Mouse (Mus musculus) heart, postnatal 25 days (tissue): ENCODE results near the gene Egf. TPM values are rescaled to one million over a fixed set of nuclear protein-coding genes. Genes with fewer than 3 reads are reported as not detected.
A peak's percentile ranks its signal among the peaks of the same experiment; 100 is the strongest.

ENCODE experiments used
- DNase-seq: peaks from one replicate; pipeline ENCODE4 v3.0.0; 2022; ENCODE audit warnings: low spot score
- intact Hi-C: fragments of 180-260 bp; cut with DNase I; formaldehyde crosslinking; loops from one replicate; pipeline ENCODE4 v1.15.1; 2025
- total RNA-seq, 2 experiments: library from RNA; stranded (reverse); gene quantifications; 2 replicates each; pipeline ENCODE4 v1.2.3; 2021

The Egf gene
- total RNA-seq, 2 experiments from 2014 or later: 1.4 to 1.7 TPM

- no peak for DNase-seq
- intact Hi-C loops: loop anchor here (5.0 to 10.0 kb wide), 2 partner anchors 108 to 1000 kb away; partner anchors contain the start of gene Gar1
Measured at GRCm38 (mm10) chr3:129724505-129724904, 30.6 kb downstream of the Egf start.

- intact Hi-C loops: loop anchor here (5.0 to 10.0 kb wide), 2 partner anchors 109 to 1001 kb away; partner anchors contain the start of gene Gar1
- DNase-seq: no peak
Measured at GRCm38 (mm10) chr3:129723311-129723710, 31.8 kb downstream of the Egf start.

- intact Hi-C loops: no loop called here
- no peak for DNase-seq
Measured at GRCm38 (mm10) chr3:129714542-129715145, 40.5 kb downstream of the Egf start.

DNA sequence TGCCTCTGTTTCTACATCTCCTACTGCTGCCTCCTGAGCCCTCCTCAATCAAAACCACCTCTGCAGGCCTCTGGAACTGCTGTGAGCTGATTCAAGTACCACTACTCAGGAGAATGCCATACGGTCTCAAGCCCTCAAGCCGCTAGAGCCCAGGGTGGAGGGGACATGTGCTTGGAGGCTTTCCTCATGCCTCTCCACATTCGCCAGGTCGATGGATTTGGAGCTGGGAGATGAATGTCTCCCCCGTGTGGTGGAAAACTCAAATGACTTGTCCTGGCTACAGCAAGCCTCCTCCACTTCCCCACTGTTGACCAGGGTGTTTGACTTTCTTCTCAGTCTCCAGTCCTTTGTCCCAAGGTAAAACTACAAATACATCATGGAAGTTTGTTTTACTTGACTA lies 47.0 kb downstream of the Egf start:
- intact Hi-C loops: no loop called here
- no peak for DNase-seq

DNA sequence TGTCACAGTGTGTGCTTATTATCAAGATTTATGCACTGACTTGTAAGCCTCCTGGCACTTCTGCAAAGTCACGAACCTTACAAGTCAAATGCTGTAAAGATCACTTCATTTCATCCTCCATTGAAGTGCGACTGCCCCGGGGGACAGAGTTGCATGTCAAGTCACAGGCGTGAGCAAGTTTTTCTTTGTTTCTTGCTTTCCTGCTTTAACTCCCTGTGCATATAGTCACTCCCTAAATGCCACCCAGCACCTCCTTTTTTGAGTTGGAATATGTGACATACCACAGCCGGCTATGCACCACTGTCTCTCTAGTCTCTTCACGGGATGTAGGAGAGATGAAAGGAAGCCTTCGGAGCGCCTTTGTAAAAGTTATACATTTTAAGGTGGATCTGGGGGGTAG lies 56.2 kb downstream of the Egf start:
- no peak for DNase-seq
- intact Hi-C loops: no loop called here

DNA sequence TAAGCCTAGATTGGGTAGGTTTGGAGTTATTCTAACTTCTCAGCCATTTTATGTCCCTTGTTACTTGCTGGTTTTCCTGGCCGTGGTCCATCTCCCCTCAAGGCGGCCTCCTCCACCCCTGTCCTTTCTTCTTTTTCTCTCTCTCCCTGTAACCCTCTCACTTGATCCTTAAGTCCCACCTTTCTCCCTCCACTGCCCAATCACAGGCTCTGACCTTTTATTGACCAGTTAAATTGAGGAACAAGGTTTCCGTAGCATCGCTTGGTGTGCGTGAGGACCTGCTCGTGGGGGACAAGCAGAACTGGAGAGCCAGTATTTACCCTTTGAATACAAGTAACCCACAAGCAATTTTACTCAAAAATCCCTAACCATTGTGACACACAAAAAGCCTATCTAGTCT lies 56.8 kb downstream of the Egf start:
- intact Hi-C loops: no loop called here

DNA sequence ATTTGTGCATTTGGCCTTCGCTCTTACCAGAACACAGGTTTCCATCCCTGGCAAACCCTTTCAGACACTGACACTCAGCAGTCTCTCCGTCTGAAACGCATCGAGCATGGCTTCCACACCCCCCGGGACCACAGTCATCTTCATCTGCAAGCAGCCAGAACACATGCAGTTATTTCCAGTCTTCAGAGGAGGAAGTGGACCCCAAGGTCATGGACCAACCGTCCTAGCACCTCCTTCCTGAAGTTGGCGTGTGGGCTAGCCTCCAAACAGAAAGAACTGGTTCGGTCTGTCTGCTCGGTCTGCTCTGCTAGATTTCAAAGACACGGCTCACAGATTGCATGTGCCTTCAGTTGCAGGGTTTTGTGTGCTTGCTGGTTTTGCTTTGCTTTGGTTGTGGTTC lies 57.4 kb downstream of the Egf start:
- intact Hi-C loops: no loop called here
- DNase-seq: no peak

More for the DNA sequence above, 56.8 kb downstream of the Egf start:
- DNase-seq: no peak

- intact Hi-C loops: no loop called here
- no peak for DNase-seq
Measured at GRCm38 (mm10) chr3:129695943-129696342, 59.2 kb downstream of the Egf start.

DNA sequence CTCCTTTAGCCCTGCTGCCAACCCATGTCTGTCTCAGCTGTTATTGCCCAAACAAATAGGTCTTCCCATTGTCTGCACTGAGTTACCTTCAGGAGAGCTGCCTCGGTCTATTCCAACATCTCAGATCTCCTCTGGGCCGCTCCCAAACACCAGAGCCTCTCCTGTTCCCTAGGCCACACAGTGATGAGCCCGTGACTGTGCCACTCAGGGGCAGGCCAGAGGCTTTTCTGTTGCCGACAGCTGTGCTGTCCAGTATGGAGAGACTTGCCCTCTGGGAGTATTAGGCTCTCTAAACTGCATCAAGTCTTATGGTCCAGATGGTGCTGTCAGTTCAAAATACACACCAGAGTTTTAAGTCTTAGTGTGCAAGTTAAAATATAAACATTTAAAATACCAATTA lies 61.5 kb downstream of the Egf start:
- DNase-seq: no peak
- intact Hi-C loops: no loop called here

- intact Hi-C loops: no loop called here
- DNase-seq: no peak
Measured at GRCm38 (mm10) chr3:129692816-129693215, 62.3 kb downstream of the Egf start.

GRCm38 (mm10) chr3:129687429-129687828 lies 67.7 kb downstream of the Egf start:
- DNase-seq: no peak

DNA sequence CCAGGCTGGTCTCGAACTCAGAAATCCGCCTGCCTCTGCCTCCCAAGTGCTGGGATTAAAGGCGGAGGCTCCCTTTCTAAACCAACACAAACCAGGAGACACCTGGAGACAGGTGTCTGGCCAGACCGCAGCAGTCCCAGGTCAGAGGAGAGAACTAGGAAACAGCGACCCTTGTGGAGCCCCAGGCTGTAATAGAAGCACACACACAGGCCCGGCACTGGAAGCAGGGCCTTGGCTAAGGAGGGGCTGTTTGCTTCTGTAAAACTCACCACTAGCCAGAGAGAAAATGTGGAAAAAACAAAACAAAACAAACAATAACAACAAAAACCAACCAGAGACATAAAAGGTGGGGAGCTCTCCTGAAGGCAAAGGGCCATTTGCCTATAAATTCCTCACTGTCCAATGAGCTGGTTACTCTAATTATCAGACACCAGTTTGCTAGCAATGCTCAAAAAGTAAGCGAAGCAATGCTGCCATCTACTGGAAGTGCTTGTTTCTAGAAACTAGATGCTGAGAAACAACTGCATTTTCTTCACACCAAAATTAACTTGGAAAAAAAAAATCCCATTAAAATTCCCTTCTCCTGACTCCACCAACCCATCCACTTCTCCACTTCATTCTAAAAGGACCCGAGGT lies 68.3 kb downstream of the Egf start:
- no peak for DNase-seq
- intact Hi-C loops: loop anchor here (1.0 to 5.0 kb wide), 3 partner anchors 155 to 384 kb away; partner anchors contain the start of gene Elovl6

More at GRCm38 (mm10) chr3:129687429-129687828, 67.7 kb downstream of the Egf start:
- intact Hi-C loops: loop anchor here (1.0 to 5.0 kb wide), 3 partner anchors 155 to 384 kb away; partner anchors contain the start of gene Elovl6

- intact Hi-C loops: loop anchor here (2.0 to 5.0 kb wide), 2 partner anchors 154 to 263 kb away; partner anchors contain the start of gene Elovl6
- DNase-seq: no peak
Measured at GRCm38 (mm10) chr3:129686196-129686595, 68.9 kb downstream of the Egf start.

GRCm38 (mm10) chr3:129683060-129683679 lies 71.9 kb downstream of the Egf start:
- no peak for DNase-seq
- intact Hi-C loops: no loop called here

DNA sequence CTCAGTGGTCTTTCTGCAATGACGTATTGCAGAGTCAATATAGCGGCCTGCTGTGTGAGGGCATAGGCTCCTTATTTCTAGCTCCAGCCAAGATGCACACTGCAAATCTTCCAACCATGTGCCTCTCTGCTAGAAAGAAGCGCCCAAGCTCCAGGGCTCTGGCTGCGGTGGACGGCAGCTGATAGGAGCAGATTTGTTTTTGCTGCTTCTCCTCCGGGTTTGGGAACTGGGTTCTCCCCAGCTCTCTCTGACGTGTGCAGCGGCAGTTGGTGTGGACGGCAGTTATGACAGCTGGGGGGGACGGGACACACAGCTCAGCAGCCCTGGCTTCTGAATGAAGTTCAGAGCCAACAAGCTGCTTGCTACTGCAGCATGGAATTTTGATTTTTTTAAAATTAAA lies 72.7 kb downstream of the Egf start:
- no peak for DNase-seq
- intact Hi-C loops: no loop called here

- DNase-seq: no peak
- intact Hi-C loops: no loop called here
Measured at GRCm38 (mm10) chr3:129681841-129682240, 73.3 kb downstream of the Egf start.

DNA sequence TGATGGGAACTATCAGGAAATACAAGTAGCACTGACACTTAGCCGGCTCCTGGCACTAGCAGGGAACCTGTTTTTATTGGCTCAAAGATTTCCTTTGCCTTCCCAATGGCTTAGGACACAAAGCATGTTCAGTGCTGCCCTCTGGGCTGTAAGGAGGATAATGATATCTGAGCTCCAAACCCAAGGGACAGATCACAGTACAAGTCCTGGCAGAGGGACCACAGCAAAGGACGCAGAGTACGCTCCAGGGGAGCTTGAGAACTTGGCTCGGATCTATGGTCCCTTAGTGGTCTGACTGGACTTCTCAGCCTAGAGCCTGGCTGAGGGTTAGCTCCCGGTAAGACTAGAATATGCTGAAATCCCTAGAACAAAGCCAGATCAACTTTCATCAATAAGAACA lies 74.9 kb downstream of the Egf start:
- peak; percentile 45 for DNase-seq
- intact Hi-C loops: no loop called here

- no peak for DNase-seq
- intact Hi-C loops: no loop called here
Measured at GRCm38 (mm10) chr3:129675923-129676322, 79.2 kb downstream of the Egf start.

DNA sequence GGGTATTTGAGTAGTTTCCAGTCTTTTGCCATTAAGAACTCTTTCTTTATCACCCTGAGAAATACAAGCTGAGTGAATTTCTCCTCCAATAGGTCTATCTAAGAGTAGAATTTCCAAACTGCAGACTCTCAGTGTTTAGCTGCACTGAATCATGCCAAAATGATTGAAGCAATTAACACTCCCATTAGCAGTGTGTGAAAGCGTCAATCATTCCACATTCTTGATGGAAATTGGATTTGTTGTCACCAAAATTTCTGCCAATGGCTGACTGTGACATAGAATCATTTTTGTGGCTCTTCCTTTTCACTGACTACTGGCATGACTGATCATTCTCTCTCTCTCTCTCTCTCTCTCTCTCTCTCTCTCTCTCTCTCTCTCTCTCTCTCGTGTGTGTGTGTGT lies 91.2 kb downstream of the Egf start:
- DNase-seq: no peak
- intact Hi-C loops: no loop called here

DNA sequence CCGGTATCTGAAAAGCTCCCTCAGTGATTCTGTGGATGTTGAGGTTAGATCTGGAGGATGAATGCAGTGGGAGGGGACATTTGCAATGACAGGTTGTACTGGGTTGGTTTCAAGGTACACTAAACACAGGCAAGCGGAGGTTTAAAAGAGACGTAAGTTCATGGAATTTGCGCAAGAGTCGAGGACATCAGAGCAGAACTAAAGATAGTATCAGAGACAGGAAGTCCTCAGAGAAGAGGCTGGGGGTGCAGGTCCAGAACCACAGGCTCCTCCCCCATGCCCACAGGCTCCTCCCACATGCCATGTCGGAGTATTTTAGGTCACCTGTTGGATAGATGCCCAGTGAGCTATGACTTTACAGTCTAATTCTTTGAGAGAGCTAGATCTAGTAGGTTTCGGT lies 96.3 kb downstream of the Egf start:
- no peak for DNase-seq
- intact Hi-C loops: no loop called here

DNA sequence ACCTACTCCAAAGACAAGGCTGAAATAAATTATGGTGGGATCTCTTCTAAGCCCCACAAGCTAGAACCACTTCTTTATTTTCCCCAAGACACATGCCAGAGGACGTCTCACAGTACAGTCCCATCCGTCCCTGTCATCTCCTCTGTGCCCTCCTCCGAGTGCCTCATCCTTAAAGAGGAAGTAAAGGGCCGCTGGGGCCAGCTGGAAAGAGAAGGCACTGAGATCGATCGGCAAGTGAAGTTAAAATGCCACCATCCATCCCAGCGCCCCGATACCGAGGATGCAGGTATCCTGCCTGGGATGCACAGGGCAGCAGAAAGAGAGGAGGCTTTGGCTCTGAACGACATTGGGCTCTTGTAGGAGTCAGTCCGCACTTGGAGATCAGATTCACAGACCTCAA lies 97.3 kb downstream of the Egf start:
- intact Hi-C loops: no loop called here

More for the DNA sequence above, 97.3 kb downstream of the Egf start:
- DNase-seq: no peak
